10 mouse cellular contexts compared by ENCODE assay signal in the genomic region with DNA sequence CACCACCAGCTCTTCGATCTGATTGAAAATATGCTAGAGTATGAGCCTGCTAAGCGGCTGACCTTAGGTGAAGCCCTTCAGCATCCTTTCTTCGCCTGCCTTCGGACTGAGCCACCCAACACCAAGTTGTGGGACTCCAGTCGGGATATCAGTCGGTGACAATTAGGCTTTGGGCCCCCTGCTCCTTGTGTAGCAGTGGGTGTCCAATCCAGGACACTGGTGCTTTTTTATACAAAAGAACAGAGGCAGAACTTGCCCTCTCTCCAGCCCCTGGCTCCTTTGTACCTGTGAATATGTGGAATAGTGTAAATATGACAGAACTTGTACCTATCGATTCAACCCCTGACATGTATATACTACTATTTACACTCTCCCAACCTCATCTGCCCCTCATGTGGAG. TPM values are rescaled to one million over a fixed set of nuclear protein-coding genes. Genes with fewer than 3 reads are reported as not detected.
A peak's percentile ranks its signal among the peaks of the same experiment; 100 is the strongest.
DNase-seq lines count a peak whose midpoint lies in the region; ATAC-seq and TF ChIP-seq lines count a peak whose summit lies in the region.
"Had no signal": no experiment of that assay in that cellular context is flagged by ENCODE, and none has a peak within 500 bp of the region (broad histone marks: within the 10 kb centered on the region; RNA-seq: fewer than 3 reads in every experiment).

No protein-coding gene starts in this region.

- no peak overlapping the region for H3K4me2 ChIP-seq in forebrain, embryonic 14.5 days (ENCODE audit: low read length)
- peak overlapping the region; percentile 48 for H3K4me2 ChIP-seq in liver, embryonic 11.5 days
- H3K4me2 ChIP-seq in liver, postnatal 0 days (ENCODE audit: low read depth, low read length), result no peak overlapping the region
- no peak overlapping the region for H3K4me2 ChIP-seq in intestine, embryonic 16.5 days (ENCODE audit: low read depth, low read length)
- no peak overlapping the region for H3K4me2 ChIP-seq in midbrain, embryonic 15.5 days

- H3K4me3 ChIP-seq in forebrain, embryonic 10.5 days, result peak overlapping the region; percentile 81
- no peak overlapping the region for H3K4me3 ChIP-seq in forebrain, embryonic 14.5 days (ENCODE audit: low read depth, low read length)
- no peak overlapping the region for H3K4me3 ChIP-seq in liver, embryonic 11.5 days (ENCODE audit: low read depth, low read length)
- no peak overlapping the region for H3K4me3 ChIP-seq in liver, postnatal 0 days (ENCODE audit: low read depth, low read length)
- H3K4me3 ChIP-seq in intestine, embryonic 16.5 days (ENCODE audit: low read length), result no peak overlapping the region
- 0 out of 2 replicates have a peak overlapping the region, but pooled peaks have one; percentile 6 for H3K4me3 ChIP-seq in midbrain, embryonic 15.5 days
- H3K4me3 ChIP-seq in layer of hippocampus, adult 2 months, result no peak overlapping the region
- H3K4me3 ChIP-seq: left cerebral cortex, adult 2 months had no signal

- peaks cover 24% of the 10 kb centered on the region for H3K4me1 ChIP-seq in forebrain, embryonic 10.5 days
- H3K4me1 ChIP-seq in forebrain, embryonic 14.5 days (ENCODE audit: control insufficient read depth, insufficient read depth, low read length), result peaks cover 8% of the 10 kb centered on the region
- H3K4me1 ChIP-seq in liver, embryonic 11.5 days (replicated peaks; ENCODE audit: control insufficient read depth, insufficient read depth, low read length), result peaks cover 15% of the 10 kb centered on the region
- peaks cover 10% of the 10 kb centered on the region for H3K4me1 ChIP-seq in liver, postnatal 0 days (ENCODE audit: insufficient read depth)
- H3K4me1 ChIP-seq in intestine, embryonic 16.5 days (ENCODE audit: control insufficient read depth, insufficient read depth, low read length), result peaks cover 9% of the 10 kb centered on the region
- H3K4me1 ChIP-seq in midbrain, embryonic 15.5 days, result peaks cover 19% of the 10 kb centered on the region

- TF ChIP-seq CTCF in liver, postnatal 0 days (IDR thresholded peaks at IDR 0.05; ENCODE audit: low read depth), result no peak
- TF ChIP-seq CTCF in layer of hippocampus, adult 2 months (conservative IDR thresholded peaks at IDR 0.05), result no peak

- H3K9me3 ChIP-seq in forebrain, embryonic 10.5 days, result no peaks in the 10 kb centered on the region
- no peaks in the 10 kb centered on the region for H3K9me3 ChIP-seq in forebrain, embryonic 14.5 days (replicated peaks; ENCODE audit: control insufficient read depth, low read length)
- no peaks in the 10 kb centered on the region for H3K9me3 ChIP-seq in liver, embryonic 11.5 days (ENCODE audit: control insufficient read depth, low read length)
- H3K9me3 ChIP-seq in liver, postnatal 0 days (ENCODE audit: low read length), result no peaks in the 10 kb centered on the region
- H3K9me3 ChIP-seq in intestine, embryonic 16.5 days (ENCODE audit: control insufficient read depth, low read length), result no peaks in the 10 kb centered on the region
- no peaks in the 10 kb centered on the region for H3K9me3 ChIP-seq in midbrain, embryonic 15.5 days
- H3K9me3 ChIP-seq: heart, embryonic 12.5 days had no signal

- no peak for TF ChIP-seq EP300 in liver, postnatal 0 days (IDR thresholded peaks at IDR 0.05; ENCODE audit: low read depth)

- no peak for DNase-seq in forebrain, embryonic 10.5 days (ENCODE audit: extremely low spot score, low spot score)
- no peak for DNase-seq in forebrain, embryonic 14.5 days (ENCODE audit: low spot score)
- DNase-seq in liver, embryonic 11.5 days (ENCODE audit: low spot score), result no peak
- DNase-seq in liver, postnatal 0 days, result no peak
- DNase-seq in thymus, adult 18-20 months, result no peak
- no peak for DNase-seq in layer of hippocampus, adult 2 months (ENCODE audit: low spot score in 2 of 2)

- no peak for ATAC-seq in forebrain, embryonic 14.5 days
- ATAC-seq in liver, embryonic 11.5 days (replicated peaks; ENCODE audit: low FRiP score), result no peak
- no peak for ATAC-seq in liver, postnatal 0 days
- 0 out of 2 replicates have a peak, but pooled peaks have one; percentile 1 for ATAC-seq in intestine, embryonic 16.5 days
- ATAC-seq in midbrain, embryonic 15.5 days (replicated peaks), result peak; percentile 5; the same call in 1 of the 2 replicates

- 0 out of 2 replicates have a peak overlapping the region, but pooled peaks have one; percentile 84 for H3K27ac ChIP-seq in forebrain, embryonic 10.5 days
- H3K27ac ChIP-seq in forebrain, embryonic 14.5 days (ENCODE audit: low read depth, low read length), result no peak overlapping the region
- H3K27ac ChIP-seq in liver, embryonic 11.5 days (ENCODE audit: low read depth, low read length), result peak overlapping the region; percentile 41
- no peak overlapping the region for H3K27ac ChIP-seq in liver, postnatal 0 days (ENCODE audit: low read depth)
- no peak overlapping the region for H3K27ac ChIP-seq in intestine, embryonic 16.5 days (ENCODE audit: low read length)
- no peak overlapping the region for H3K27ac ChIP-seq in midbrain, embryonic 15.5 days
- H3K27ac ChIP-seq in layer of hippocampus, adult 2 months, result no peak overlapping the region
- H3K27ac ChIP-seq: left cerebral cortex, adult 2 months had no signal

- no peak overlapping the region for H3K9ac ChIP-seq in forebrain, embryonic 14.5 days (ENCODE audit: low read length)
- H3K9ac ChIP-seq in liver, embryonic 11.5 days (ENCODE audit: low read depth, low read length), result peak overlapping the region; percentile 35; the same call in 1 of the 2 replicates
- H3K9ac ChIP-seq in liver, postnatal 0 days (replicated peaks), result no peak overlapping the region
- no peak overlapping the region for H3K9ac ChIP-seq in intestine, embryonic 16.5 days (ENCODE audit: low read depth, low read length)
- H3K9ac ChIP-seq in midbrain, embryonic 15.5 days, result no peak overlapping the region
- H3K9ac ChIP-seq: heart, embryonic 12.5 days had no signal

- H3K27me3 ChIP-seq in forebrain, embryonic 10.5 days (ENCODE audit: poor library complexity, severe bottlenecking), result no peaks in the 10 kb centered on the region
- H3K27me3 ChIP-seq in forebrain, embryonic 14.5 days (replicated peaks; ENCODE audit: control insufficient read depth, insufficient read depth, low read length), result no peaks in the 10 kb centered on the region
- H3K27me3 ChIP-seq in liver, embryonic 11.5 days (replicated peaks; ENCODE audit: control insufficient read depth, insufficient read depth, low read length), result no peaks in the 10 kb centered on the region
- no peaks in the 10 kb centered on the region for H3K27me3 ChIP-seq in liver, postnatal 0 days (ENCODE audit: insufficient read depth, low read length)
- H3K27me3 ChIP-seq in intestine, embryonic 16.5 days (replicated peaks; ENCODE audit: control insufficient read depth, insufficient read depth, low read length), result no peaks in the 10 kb centered on the region
- H3K27me3 ChIP-seq in midbrain, embryonic 15.5 days (replicated peaks), result no peaks in the 10 kb centered on the region
- H3K27me3 ChIP-seq: heart, embryonic 12.5 days had no signal

- WGBS in forebrain, embryonic 10.5 days, result 81% methylated on average over 7 of the region's 7 CpGs
- WGBS in forebrain, embryonic 14.5 days, result 84% methylated on average over 7 of the region's 7 CpGs
- WGBS in liver, embryonic 11.5 days, result 84% methylated on average over 7 of the region's 7 CpGs
- WGBS in liver, postnatal 0 days (ENCODE audit: insufficient replicate concordance), result 82% methylated on average over 7 of the region's 7 CpGs
- 80% methylated on average over 7 of the region's 7 CpGs for WGBS in intestine, embryonic 16.5 days
- 86% methylated on average over 7 of the region's 7 CpGs for WGBS in midbrain, embryonic 15.5 days

- peaks cover 83% of the 10 kb centered on the region for H3K36me3 ChIP-seq in forebrain, embryonic 10.5 days (replicated peaks)
- H3K36me3 ChIP-seq in forebrain, embryonic 14.5 days (ENCODE audit: control insufficient read depth, insufficient read depth, low read length), result peaks cover 77% of the 10 kb centered on the region
- H3K36me3 ChIP-seq in liver, embryonic 11.5 days (ENCODE audit: control insufficient read depth, insufficient read depth, low read length), result peaks cover 65% of the 10 kb centered on the region
- peaks cover 66% of the 10 kb centered on the region for H3K36me3 ChIP-seq in liver, postnatal 0 days (replicated peaks; ENCODE audit: insufficient read depth, low read length)
- peaks cover 26% of the 10 kb centered on the region for H3K36me3 ChIP-seq in intestine, embryonic 16.5 days (ENCODE audit: control insufficient read depth, insufficient read depth, low read length)
- peaks cover 58% of the 10 kb centered on the region for H3K36me3 ChIP-seq in midbrain, embryonic 15.5 days (replicated peaks)

RNA-seq across cellular contexts. Expression of gene Scamp3, which starts 0.9 kb away (rescaled TPM):
- polyA plus RNA-seq in forebrain, embryonic 10.5 days (2016; fragmentation: Nextera tagmentation; extraction: Ambion mirVana), result 100 and 103 TPM in 2 replicates
- polyA plus RNA-seq in forebrain, embryonic 14.5 days (2014; fragmentation: Nextera tagmentation; extraction: Ambion mirVana), result 90.5 and 104 TPM in 2 replicates
- 110 and 116 TPM in 2 replicates for polyA plus RNA-seq in liver, embryonic 11.5 days (2014; fragmentation: Nextera tagmentation; extraction: Ambion mirVana)
- 50.1 and 52.2 TPM in 2 replicates for polyA plus RNA-seq in liver, postnatal 0 days (2015; fragmentation: Nextera tagmentation; extraction: Ambion mirVana)
- 141 and 142 TPM in 2 replicates for polyA plus RNA-seq in intestine, embryonic 16.5 days (2015; fragmentation: Nextera tagmentation; extraction: Ambion mirVana)
- 144 and 146 TPM in 2 replicates for polyA plus RNA-seq in midbrain, embryonic 15.5 days (2015; fragmentation: Nextera tagmentation; extraction: Ambion mirVana)
- total RNA-seq in layer of hippocampus, adult 2 months (2021), result 10 to 100 TPM; 67.1 to 69.0 TPM

RNA-seq across cellular contexts. Expression of gene Fam189b, which starts 6.5 kb away (rescaled TPM):
- polyA plus RNA-seq in forebrain, embryonic 10.5 days (2016; fragmentation: Nextera tagmentation; extraction: Ambion mirVana), result 25.1 and 25.6 TPM in 2 replicates
- 14.7 and 21.7 TPM in 2 replicates for polyA plus RNA-seq in forebrain, embryonic 14.5 days (2014; fragmentation: Nextera tagmentation; extraction: Ambion mirVana)
- 12.7 and 13.5 TPM in 2 replicates for polyA plus RNA-seq in liver, embryonic 11.5 days (2014; fragmentation: Nextera tagmentation; extraction: Ambion mirVana)
- polyA plus RNA-seq in liver, postnatal 0 days (2015; fragmentation: Nextera tagmentation; extraction: Ambion mirVana), result 1.4 and 2.1 TPM in 2 replicates
- polyA plus RNA-seq in intestine, embryonic 16.5 days (2015; fragmentation: Nextera tagmentation; extraction: Ambion mirVana), result 16.7 and 20.8 TPM in 2 replicates
- 33.5 and 37.5 TPM in 2 replicates for polyA plus RNA-seq in midbrain, embryonic 15.5 days (2015; fragmentation: Nextera tagmentation; extraction: Ambion mirVana)
- total RNA-seq in layer of hippocampus, adult 2 months (2021), result 10 to 100 TPM; 61.6 to 61.7 TPM

RNA-seq across cellular contexts. Expression of gene Clk2, which starts 11.8 kb away (rescaled TPM):
- 33.7 and 34.2 TPM in 2 replicates for polyA plus RNA-seq in forebrain, embryonic 10.5 days (2016; fragmentation: Nextera tagmentation; extraction: Ambion mirVana)
- 17.0 and 17.9 TPM in 2 replicates for polyA plus RNA-seq in forebrain, embryonic 14.5 days (2014; fragmentation: Nextera tagmentation; extraction: Ambion mirVana)
- 18.8 and 22.8 TPM in 2 replicates for polyA plus RNA-seq in liver, embryonic 11.5 days (2014; fragmentation: Nextera tagmentation; extraction: Ambion mirVana)
- polyA plus RNA-seq in liver, postnatal 0 days (2015; fragmentation: Nextera tagmentation; extraction: Ambion mirVana), result 5.0 and 5.7 TPM in 2 replicates
- polyA plus RNA-seq in intestine, embryonic 16.5 days (2015; fragmentation: Nextera tagmentation; extraction: Ambion mirVana), result 17.3 and 18.0 TPM in 2 replicates
- 22.4 and 26.7 TPM in 2 replicates for polyA plus RNA-seq in midbrain, embryonic 15.5 days (2015; fragmentation: Nextera tagmentation; extraction: Ambion mirVana)
- 10 to 100 TPM; 47.8 to 56.1 TPM for total RNA-seq in layer of hippocampus, adult 2 months (2021)

RNA-seq across cellular contexts. Expression of gene Hcn3, which starts 16.4 kb away (rescaled TPM):
- 4.8 and 5.5 TPM in 2 replicates for polyA plus RNA-seq in forebrain, embryonic 10.5 days (2016; fragmentation: Nextera tagmentation; extraction: Ambion mirVana)
- polyA plus RNA-seq in forebrain, embryonic 14.5 days (2014; fragmentation: Nextera tagmentation; extraction: Ambion mirVana), result 9.4 and 13.0 TPM in 2 replicates
- 1.2 and 1.6 TPM in 2 replicates for polyA plus RNA-seq in liver, embryonic 11.5 days (2014; fragmentation: Nextera tagmentation; extraction: Ambion mirVana)
- 0.19 and 0.49 TPM in 2 replicates for polyA plus RNA-seq in liver, postnatal 0 days (2015; fragmentation: Nextera tagmentation; extraction: Ambion mirVana)
- polyA plus RNA-seq in intestine, embryonic 16.5 days (2015; fragmentation: Nextera tagmentation; extraction: Ambion mirVana), result 2.0 TPM in 2 replicates
- 59.6 and 59.8 TPM in 2 replicates for polyA plus RNA-seq in midbrain, embryonic 15.5 days (2015; fragmentation: Nextera tagmentation; extraction: Ambion mirVana)
- total RNA-seq in layer of hippocampus, adult 2 months (2021), result 10 to 100 TPM; 10.2 to 13.3 TPM

RNA-seq across cellular contexts. Expression of gene Gba, which starts 26.3 kb away (rescaled TPM):
- polyA plus RNA-seq in forebrain, embryonic 10.5 days (2016; fragmentation: Nextera tagmentation; extraction: Ambion mirVana), result 34.2 and 34.7 TPM in 2 replicates
- polyA plus RNA-seq in forebrain, embryonic 14.5 days (2014; fragmentation: Nextera tagmentation; extraction: Ambion mirVana), result 45.6 and 47.9 TPM in 2 replicates
- polyA plus RNA-seq in liver, embryonic 11.5 days (2014; fragmentation: Nextera tagmentation; extraction: Ambion mirVana), result 38.5 and 42.1 TPM in 2 replicates
- polyA plus RNA-seq in liver, postnatal 0 days (2015; fragmentation: Nextera tagmentation; extraction: Ambion mirVana), result 25.8 and 26.3 TPM in 2 replicates
- polyA plus RNA-seq in intestine, embryonic 16.5 days (2015; fragmentation: Nextera tagmentation; extraction: Ambion mirVana), result 73.1 and 87.5 TPM in 2 replicates
- 50.3 and 51.0 TPM in 2 replicates for polyA plus RNA-seq in midbrain, embryonic 15.5 days (2015; fragmentation: Nextera tagmentation; extraction: Ambion mirVana)
- total RNA-seq in layer of hippocampus, adult 2 months (2021), result 10 to 100 TPM; 55.7 to 67.9 TPM

Comparison
In these comparisons a context has a peak if more than half of its experiments do, and no peak if none do; other contexts are left out.
1. H3K27ac ChIP-seq: peak in forebrain, embryonic 10.5 days (single experiment) and liver, embryonic 11.5 days (single experiment); none in forebrain, embryonic 14.5 days (single experiment), liver, postnatal 0 days (single experiment), intestine, embryonic 16.5 days (single experiment), midbrain, embryonic 15.5 days (single experiment) and layer of hippocampus, adult 2 months (single experiment).
2. H3K4me3 ChIP-seq: peak in forebrain, embryonic 10.5 days (single experiment) and midbrain, embryonic 15.5 days (single experiment); none in forebrain, embryonic 14.5 days (single experiment), liver, embryonic 11.5 days (single experiment), liver, postnatal 0 days (single experiment), intestine, embryonic 16.5 days (single experiment) and layer of hippocampus, adult 2 months (single experiment).
3. ATAC-seq: peak in intestine, embryonic 16.5 days (single experiment) and midbrain, embryonic 15.5 days (single experiment); none in forebrain, embryonic 14.5 days (single experiment), liver, embryonic 11.5 days (single experiment) and liver, postnatal 0 days (single experiment).